Mouse (Mus musculus): ENCODE measurements around the gene Notch1.

Gene Notch1

DNA sequence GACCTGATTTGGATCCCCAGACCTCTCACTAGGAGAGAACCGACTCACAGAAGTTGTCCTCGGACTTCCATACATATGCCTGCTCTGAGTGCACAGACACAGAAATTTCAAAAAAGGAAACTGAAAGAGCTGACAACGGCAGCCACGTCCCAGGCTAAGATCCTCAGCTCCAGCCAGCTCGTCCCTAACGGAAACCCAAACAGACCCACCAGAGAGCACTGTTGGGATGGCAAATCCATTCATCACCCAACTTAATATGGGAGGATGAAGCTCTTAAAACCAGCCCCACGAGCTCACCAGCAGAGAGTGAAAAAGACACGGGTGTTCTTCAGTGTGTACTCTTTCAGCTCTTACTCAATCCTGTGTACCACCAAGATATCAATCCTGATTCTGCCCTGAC, 17.8 kb downstream of the Notch1 start:
- peak; percentile 1 for DNase-seq

DNA sequence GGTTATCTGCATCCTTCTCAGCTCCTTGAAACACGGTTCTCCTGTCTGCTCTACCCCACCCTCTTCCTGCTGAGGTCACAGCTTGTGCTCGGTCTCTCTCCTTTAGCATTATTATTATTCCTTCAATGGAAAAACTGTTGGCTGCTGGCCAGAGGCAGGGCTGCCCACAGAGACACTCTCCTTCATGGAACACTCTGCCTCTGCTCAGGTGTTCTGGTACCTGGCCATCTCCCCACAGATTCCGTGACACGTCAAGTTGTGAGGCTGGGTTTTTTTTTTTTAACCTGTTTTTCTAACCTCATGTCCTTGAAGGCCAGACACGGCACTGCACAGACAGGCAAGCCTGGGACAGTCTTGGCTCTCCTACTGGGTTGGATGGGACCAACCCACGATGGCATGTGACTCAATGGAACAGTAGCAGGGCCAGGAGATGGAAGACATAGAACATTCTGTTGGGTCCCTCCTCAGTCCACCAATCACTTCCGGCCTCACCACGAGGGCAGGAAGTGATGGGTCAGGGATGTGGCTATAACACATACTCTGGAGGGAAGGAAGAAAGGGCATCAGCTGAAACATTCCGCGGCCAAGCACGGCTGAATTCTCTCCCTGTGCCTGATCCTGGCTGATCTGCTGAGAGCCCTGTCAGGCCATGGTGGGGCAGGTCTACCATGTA, 18.5 kb downstream of the Notch1 start:
- no peak for DNase-seq

DNA sequence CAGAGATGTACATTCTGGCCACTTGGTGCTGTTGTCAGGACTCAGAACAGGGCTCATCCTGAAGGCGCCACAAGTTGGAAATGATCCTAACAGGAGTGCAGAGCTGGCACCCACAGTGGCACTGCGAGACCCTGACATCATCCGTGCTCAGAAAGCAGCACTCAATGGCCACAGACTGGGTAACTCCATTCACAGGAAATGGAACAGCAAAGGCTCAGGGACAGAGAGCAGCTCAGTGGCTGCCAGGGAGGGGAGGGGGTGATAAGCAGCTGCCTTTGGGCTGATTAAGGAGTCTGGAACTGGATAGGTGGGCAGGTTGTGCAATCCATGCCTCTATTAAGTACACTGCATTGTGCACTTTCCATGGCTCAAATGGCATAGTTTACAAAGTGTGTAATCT, 20.0 kb downstream of the Notch1 start:
- no peak for DNase-seq

DNA sequence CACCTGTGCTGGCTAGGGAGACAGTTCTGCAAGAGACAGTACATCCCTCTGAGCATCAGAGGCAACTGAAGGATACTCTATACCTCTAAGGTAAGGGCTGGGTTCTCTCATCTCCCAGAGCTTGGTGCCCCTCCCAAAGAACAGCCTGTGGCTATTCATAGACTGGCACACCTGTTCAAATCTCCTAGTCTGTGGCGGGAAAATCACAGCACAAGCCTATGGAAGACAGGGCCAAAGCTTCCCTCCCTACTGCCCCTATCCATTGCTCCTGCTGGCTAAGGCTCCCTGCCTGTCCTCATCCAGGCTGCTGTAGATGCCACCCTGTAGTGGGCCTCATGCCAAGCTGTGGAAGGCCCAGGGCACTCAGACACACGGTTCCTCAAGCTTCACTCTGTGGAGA, 20.8 kb downstream of the Notch1 start:
- DNase-seq, result no peak

DNA sequence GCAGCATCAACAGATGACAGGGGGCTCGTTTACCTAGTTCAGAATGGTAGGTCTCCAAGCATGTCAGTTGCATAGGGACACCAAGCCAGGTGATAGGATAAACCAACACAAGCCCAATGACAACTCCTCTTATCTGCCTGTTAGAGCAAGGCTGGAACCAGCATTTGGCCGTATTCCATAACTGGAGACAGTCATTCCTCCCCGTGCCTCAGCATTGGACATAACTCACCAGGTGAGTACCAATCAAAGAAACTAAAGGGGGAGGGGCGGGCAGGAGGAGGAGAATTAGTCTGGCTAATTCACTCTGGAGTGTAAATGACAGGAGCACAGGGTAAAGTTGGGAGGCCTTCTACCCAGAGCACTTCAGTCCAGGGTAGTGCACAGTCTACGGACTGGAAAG, 21.5 kb downstream of the Notch1 start:
- DNase-seq, result no peak

DNA sequence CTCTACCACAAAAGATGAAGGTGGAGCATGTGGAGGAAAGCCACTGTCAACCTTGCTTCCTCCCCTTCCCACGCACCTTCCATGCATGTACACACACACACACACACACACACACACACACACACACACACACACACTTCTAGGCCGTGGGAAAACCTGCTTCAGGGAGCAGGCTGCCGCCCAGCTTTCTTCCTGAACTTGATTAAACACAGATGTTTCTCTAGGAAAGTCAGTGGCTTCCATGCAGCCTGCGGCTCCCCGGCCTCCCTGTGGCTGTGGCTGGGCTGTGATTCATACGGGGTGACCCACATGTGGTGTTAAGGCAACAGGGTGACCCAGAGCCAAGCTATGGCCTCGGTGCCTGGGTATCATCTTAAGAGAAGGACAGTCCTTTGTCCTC, 22.1 kb downstream of the Notch1 start:
- DNase-seq, result no peak

DNA sequence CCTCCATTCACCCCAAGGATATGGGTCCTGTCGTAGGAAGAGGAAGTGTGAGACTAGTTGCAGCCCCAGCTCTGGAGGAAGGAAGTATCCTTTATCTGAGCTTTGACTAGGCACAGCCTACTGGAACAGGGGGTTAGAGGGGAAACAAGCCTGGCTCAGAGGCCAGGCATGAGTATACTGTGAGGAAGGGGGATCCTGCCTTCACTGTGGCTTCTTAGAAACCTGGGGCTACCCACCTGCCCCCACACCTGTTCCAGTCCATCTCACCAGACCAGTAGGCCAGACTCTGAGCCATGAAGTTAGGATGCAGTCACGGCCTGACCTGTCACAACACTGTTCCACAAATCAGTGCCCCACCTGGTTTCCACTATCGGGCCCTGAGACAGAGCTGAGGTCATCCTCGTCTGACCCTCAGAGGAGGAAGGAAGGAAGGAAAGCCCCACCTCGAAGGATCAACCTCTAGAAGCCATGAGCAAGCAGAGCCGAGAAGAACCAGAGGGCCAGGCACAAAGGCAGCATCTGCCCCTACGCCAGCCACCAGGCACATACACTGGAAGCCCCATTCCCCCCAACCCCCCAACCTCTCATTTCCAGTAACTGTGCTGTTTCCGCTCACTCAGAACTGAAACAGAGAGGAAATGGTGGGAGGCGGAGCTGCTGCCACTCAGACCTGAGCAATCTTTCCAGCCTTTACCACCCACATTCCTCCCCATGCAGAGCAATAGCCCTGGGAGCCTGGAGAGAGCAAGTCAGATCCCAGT, 23.3 kb downstream of the Notch1 start:
- no peak for DNase-seq

DNA sequence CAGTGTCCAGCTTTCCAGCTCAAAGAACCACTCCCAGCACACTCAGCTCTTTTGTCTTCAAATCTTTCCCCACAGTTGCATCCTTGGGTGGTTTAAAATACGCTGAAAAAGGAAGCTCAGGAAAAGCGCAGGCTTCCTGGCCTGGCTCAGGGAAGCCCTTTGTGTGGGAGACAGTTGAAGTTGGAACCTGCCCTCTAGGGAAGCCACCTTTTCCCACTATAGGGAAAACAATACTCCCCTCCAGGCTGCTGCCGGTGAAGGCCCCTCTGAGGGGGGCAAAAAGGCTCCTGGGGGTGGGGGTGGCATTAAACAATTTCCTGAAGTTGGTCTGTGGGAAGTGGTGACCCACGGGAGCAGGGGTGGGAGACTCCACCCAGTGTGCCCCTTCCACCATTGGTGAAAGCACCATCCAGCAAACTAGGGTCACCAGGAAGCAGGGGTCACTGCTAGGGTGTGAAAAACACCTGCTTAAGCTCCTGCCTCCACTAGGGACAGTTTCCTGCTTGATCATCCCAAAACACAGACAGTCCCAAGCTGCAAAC, 25.6 kb downstream of the Notch1 start:
- DNase-seq, result no peak

DNA sequence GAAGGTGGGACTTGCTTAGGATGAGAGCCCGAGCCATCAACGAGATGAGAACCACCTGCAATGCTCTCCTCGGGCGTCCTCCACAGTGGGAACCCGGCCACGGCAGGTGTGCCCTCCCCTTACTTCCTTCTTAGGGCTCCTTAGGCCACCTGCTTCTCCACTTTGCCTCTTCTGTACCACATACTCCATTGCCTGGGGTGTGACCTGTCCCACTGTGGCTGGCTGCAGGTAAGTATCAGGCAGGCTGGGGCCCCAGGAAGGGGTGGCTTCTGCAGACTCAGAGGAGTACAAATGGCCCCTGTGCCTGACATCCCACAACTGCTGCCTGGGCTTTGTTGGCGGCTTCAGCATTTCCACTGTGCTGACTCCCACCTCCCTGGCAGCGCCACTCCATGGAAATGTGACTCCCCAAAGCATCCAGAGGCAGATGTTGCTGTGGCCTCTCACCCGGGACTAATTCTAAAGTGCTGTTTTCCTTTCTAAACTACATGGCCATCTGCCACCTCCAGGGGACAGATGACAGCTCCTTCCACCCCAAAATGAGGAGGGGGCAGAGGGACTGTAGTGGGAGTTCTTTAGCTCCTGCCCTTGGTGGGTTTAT, 27.8 kb downstream of the Notch1 start:
- no peak for DNase-seq

DNA sequence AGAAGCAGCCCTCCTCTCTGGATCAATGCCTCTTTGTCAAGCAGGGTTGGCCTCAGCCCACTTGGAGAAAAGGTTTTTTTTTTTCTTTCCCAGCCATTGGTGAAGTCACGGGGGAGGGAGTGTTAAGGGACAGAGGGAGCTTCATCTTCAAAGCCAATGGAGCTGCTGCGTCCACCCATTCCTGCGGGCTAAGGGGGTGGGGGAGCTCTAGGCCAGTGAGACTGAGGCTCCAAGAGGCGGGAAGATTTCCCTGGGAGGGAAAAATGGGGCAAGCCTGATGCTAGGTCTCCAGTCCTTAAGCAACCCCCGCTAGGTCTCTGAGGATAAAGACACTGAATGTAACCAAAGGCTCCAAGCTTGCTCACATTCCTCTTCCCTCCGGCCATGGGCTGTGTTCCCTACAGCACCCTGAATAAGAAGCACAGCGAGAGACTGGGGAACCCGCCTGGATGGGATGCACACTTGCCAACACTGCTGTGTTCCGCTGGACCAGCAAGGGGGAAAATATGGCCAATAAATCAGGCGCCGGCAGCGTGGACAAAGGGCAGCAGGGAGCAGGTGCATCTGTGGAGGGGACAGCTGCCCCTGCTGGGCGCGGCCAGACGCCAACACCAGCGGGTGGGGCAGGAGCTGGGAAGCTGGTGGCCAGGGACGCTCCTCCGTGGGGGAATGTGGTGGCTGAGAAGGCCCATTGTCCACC, 29.0 kb downstream of the Notch1 start:
- DNase-seq, result peak; percentile 40

DNA sequence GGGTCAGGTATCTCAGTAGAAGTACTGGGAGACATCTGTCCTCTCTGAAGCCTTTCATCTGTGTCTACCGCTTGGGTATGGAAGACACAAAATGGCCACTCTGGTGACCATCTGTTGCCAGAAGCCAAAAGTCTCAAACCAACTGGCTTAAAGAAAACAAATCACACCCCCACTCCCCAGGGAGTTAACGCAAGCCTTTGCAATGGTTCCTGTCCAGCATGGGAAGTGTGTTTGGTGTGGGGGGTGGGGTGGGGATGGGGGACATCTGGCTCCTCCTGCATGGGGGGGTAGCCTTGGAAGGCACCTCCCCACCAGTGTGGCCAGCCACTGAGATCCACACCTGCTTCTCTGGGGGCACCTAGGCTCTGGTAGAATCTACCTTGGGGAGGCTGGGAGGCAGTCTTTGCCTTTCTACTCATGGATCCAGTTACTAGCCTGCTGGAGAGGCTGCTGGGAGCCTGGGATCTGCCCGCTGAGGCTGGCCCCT, 29.6 kb downstream of the Notch1 start:
- DNase-seq, result no peak

DNA sequence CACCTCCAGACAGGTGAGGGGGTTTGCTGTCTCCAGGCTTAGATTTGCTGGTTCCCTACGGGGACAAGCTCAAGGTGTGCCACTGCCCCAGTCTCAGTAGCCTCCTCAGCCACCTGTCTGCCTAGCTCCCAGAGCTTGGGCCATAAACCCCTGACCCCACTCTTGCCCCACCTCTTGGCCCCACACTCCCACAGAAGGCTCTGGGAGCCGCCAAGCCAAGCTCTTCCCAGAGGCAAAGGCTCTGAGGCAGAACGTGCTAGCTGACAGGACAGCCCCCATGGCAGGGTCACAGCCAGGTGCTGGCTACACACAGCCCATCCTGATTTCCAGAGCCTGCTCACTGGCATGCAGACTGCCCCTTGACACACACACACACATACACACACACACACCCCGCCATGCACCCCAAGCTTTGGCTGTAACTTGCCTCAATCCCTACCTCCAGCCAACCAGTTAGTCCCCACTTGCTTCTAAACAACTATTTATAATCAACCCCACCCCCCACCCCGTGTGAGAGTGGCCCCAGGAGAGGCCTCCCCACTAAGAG, 30.1 kb downstream of the Notch1 start:
- no peak for DNase-seq

DNA sequence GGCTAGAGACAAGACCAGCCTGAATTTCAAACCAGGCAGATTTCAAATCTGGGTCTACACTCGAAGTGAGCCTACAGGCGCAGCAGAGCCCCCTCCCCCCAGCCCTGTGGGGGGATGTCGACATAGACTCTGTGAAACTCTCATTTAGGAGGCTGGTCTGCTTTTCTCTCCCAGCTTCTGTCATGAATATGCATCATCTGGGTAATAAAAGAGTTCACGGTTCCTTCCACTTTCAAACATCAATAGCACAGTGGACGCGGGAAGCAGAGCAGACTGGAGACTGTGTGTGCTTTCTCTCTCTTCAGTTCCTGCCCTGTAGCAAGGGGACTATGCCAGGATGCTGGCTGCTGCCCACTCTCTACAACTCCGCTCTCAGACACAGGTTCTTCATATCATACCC, 30.8 kb downstream of the Notch1 start:
- DNase-seq, result peak; percentile 50

DNA sequence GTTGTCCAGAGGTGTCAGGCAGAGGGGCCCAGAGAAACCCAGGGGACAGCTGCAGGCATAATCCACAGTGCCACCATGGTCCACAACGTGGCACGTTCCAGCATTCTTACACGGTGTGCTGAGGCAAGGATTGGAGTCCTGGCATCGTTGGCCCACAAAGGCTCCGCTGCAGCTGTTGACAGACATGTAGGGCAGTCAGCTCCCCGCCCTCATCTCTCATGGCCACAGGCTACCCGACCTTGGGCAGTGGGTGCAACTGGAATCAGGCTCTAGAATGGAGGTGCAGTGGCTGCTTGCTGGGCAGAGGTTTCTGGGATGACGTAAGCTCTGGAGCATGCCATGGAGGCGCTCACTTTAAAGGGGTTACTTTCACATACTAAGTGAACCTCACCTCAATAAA, 31.2 kb downstream of the Notch1 start:
- DNase-seq, result peak; percentile 26

DNA sequence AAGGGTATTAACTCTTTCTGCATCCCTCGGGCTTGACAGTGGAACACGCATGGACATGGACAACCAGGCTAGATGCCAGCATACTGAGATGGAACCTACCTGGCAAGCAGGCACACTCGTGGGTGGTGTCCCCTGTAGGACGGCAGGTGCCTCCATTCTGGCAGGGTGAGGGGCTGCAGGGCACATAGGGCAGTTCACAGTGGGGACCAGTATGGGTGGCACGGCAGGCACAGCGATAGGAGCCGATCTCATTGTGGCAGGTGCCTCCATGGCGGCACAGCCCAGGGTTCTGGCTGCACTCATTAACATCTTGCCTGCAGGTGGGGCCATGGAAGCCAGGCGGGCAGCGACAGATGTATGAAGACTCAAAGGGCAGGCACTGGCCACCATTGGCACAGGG, 32.3 kb downstream of the Notch1 start:
- DNase-seq, result no peak

DNA sequence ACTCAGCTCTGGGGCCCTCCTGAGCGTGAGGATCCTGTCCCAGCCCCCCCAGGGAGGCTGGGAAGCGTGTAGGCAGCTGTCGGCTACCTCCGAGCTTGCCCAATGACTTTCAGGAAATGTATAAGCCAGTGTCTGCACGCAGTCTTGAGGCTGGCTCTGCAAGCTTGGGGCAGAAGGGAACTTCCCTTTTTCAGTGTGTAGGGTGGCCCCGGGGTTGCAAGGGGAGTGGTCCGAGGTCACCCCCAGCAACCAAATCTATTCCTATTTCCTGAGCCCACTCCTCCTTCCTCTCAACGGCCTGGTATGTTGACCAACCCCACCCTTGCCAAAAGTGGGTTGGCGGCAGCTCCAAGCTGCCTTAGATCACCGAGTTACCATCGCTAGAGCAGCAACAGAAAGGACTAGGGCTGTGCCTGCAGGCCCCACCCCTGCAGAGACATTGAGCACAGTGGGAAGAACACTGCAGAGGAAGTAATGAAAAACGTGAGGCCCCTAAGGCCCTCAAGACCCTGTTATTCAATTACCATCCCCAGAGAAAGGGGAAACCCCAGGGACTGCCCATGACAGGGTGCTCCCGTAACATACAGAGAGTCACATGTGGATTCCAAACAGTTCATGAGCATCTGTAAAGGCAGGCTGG, 33.1 kb downstream of the Notch1 start:
- no peak for DNase-seq

DNA sequence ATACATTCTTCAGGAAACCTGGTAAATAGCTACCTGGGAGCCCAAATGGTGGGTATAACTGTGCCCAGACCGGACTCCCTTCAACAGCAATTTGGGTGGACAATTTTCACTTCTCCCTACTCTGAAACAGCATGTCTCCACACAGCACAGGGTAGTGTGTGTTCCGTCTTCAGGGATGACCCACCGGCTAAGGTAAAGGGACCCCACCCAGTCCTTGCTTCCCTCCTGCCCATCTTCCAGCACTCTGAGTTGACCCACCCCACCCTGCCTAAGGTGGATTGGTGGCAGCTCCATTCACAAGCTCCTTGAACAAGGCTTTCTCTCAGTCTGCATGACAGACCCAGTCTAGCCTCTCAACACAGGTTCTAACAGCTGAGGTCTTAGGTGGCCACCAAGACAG, 33.6 kb downstream of the Notch1 start:
- no peak for DNase-seq

DNA sequence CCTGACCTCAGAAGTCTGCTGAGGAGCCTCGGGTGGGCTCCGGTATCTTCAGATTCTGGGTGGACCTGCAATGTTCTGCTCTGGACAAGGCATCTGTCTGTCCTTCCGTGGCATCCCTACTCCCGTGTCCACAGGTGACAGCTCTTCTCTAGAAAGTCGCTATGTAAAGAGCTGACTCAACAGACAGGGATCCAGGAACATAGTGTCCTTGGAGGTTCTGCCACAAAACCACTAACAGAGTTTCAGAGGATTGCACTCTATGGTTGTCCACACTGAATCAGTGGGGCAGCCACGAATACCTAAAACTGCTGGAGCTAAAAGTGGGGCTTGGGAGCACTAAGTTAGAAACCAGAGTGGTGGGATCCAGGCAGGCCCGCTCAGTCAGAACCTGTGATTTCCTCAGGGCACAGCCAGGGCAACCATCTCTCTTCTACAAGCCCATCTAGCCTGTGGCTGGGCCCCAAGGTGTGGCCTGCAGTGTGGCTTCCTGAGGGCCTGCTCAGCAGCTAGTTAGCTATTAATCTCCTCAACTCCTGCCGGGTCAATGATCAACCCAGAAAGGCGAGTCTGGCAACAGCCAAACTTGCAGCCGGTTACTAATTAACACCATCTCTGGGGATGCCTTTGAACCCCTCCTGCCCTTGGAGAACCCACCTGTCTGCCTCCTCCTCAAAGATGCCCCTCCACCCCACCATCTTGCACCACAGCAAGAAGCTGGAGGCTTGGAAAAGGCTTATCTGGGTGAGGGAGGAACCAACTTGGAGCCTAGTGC, 34.6 kb downstream of the Notch1 start:
- no peak for DNase-seq

DNA sequence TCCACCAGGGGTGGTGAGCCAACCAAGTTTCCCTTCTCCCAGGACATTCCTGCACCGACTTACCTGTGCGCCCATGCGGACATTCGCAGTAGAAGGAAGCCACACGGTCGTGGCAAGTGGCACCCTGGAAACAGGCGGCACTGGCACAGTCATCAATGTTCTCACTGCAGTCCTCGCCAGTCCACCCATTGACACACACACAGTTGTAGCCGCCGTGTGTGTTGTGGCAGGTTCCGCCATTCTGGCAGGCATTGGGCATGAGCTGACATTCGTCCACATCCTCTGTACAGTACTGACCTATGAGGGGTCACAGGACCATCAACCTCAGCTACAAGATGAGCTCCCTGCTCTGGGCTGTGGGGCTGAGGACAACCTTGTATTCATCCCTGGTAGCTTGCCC, 35.6 kb downstream of the Notch1 start:
- DNase-seq, result no peak

DNA sequence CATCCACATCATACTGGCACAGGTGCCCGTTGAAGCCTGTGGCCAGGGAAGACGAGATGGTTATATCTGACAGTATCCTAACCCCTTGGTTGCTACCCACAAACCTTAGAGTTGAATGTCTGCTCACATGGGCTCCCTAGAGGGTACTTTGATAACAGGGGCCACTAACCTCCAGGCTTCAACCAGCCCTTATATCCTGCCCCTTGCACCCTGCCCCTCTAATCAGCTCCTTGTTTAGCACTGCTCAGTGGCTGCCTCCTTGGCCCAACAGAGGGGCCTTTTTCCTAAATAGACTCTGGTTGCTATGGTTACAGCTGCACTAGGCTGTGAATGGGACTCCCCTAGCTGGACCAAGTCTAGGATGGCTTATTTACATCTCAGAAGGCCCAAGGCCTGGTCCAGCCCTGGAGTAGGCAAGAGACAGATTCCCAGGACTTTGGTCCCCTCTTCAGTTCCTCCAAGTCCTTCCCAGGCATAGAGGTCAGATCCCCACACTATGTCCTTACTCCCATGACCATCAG, 37.7 kb downstream of the Notch1 start:
- DNase-seq, result no peak

DNA sequence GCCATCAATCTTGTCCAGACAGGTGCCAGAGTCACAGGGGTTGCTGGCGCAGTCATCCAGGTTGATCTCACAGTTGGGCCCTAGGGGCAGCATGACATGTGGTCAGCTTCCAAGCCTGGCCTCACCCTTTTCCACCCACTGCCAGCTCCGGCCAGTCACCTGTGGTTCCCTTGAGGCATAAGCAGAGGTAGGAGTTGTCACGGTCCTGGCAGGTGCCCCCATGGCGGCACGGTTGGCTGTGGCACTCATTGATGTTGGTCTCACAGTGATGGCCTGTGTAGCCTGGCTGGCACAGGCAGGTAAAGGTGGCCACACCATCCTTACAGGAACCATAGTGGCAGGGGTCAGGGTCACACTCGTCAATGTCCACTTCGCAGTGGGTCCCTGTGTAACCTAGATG, 38.6 kb downstream of the Notch1 start:
- no peak for DNase-seq
